ENCODE assay signal across 30 mouse cellular contexts in the genomic region with DNA sequence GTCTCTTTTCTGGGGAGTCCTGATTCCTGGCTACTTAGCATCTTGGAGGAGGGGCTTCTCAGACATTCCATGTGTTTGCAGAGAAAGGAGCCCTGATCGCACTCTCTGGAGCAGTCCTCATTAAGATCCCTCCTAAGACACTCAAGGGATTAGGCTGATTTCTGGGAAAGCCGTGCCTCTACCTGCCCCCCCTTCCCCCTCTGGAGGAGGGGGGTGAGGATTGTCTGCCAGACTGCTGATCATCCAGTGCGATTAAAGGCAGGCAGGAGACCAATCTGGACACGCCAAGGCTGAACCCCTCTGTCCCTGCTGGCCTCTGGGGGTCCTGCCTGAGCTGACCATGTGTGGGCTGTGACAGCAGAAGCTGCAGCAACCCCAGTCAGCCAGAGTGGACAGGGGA.
DNase-seq lines count a peak whose midpoint lies in the region; ATAC-seq and TF ChIP-seq lines count a peak whose summit lies in the region.
"Had no signal": no experiment of that assay in that cellular context is flagged by ENCODE, and none has a peak within 500 bp of the region (broad histone marks: within the 10 kb centered on the region; RNA-seq: fewer than 3 reads in every experiment).

No protein-coding gene starts in this region.

- WGBS in forebrain, embryonic 10.5 days: 23% methylated on average over 4 of the region's 4 CpGs
- 12% methylated on average over 4 of the region's 4 CpGs for WGBS in forebrain, postnatal 0 days
- WGBS in embryonic facial prominence, embryonic 11.5 days: 23% methylated on average over 4 of the region's 4 CpGs
- WGBS in midbrain, embryonic 13.5 days: 6% methylated on average over 4 of the region's 4 CpGs

- H3K4me1 ChIP-seq in forebrain, embryonic 10.5 days: peaks cover 46% of the 10 kb centered on the region
- no peaks in the 10 kb centered on the region for H3K4me1 ChIP-seq in forebrain, postnatal 0 days (ENCODE audit: insufficient read depth)
- no peaks in the 10 kb centered on the region; the same call in 1 of the 2 replicates for H3K4me1 ChIP-seq in embryonic facial prominence, embryonic 11.5 days (ENCODE audit: control insufficient read depth, insufficient read depth, low read length)
- peaks cover 10% of the 10 kb centered on the region for H3K4me1 ChIP-seq in midbrain, embryonic 13.5 days (replicated peaks)
- H3K4me1 ChIP-seq: heart, embryonic 12.5 days; hindbrain, embryonic 15.5 days had no signal

- peak overlapping the region; percentile 66 for H3K27ac ChIP-seq in forebrain, embryonic 10.5 days
- no peak overlapping the region for H3K27ac ChIP-seq in forebrain, postnatal 0 days (ENCODE audit: low read depth, low read length)
- H3K27ac ChIP-seq in embryonic facial prominence, embryonic 11.5 days (replicated peaks; ENCODE audit: low read depth, low read length): no peak overlapping the region
- no peak overlapping the region for H3K27ac ChIP-seq in midbrain, embryonic 13.5 days
- H3K27ac ChIP-seq: hindbrain, embryonic 15.5 days; limb, embryonic 13.5 days; lung, embryonic 15.5 days; midbrain, embryonic 12.5 days; neural tube, embryonic 12.5 days; stomach, embryonic 15.5 days had no signal

- no peak for TF ChIP-seq CTCF in forebrain, postnatal 0 days (IDR thresholded peaks at IDR 0.05; ENCODE audit: low read depth)

- H3K9ac ChIP-seq in forebrain, postnatal 0 days: no peak overlapping the region
- H3K9ac ChIP-seq in embryonic facial prominence, embryonic 11.5 days (replicated peaks; ENCODE audit: low read length): no peak overlapping the region
- H3K9ac ChIP-seq in midbrain, embryonic 13.5 days (replicated peaks): no peak overlapping the region
- H3K9ac ChIP-seq: heart, embryonic 12.5 days; hindbrain, embryonic 15.5 days; limb, embryonic 13.5 days; lung, embryonic 15.5 days; midbrain, embryonic 12.5 days; neural tube, embryonic 12.5 days; stomach, embryonic 15.5 days had no signal

- ATAC-seq in forebrain, postnatal 0 days: no peak
- no peak for ATAC-seq in embryonic facial prominence, embryonic 11.5 days (replicated peaks; ENCODE audit: insufficient number of reproducible peaks, low FRiP score, low TSS enrichment, low read depth)
- ATAC-seq in midbrain, embryonic 13.5 days: 0 out of 2 replicates have a peak, but pooled peaks have one; percentile 17
- no peak for ATAC-seq in granulocyte monocyte progenitor cell, adult 5-6 weeks (replicated peaks; ENCODE audit: poor library complexity, severe bottlenecking)
- ATAC-seq: inflammation-experienced regulatory T-cells, adult 6 months had no signal

- H3K9me3 ChIP-seq in forebrain, embryonic 10.5 days: no peaks in the 10 kb centered on the region
- H3K9me3 ChIP-seq in forebrain, postnatal 0 days (ENCODE audit: low read length): no peaks in the 10 kb centered on the region
- H3K9me3 ChIP-seq in embryonic facial prominence, embryonic 11.5 days (replicated peaks; ENCODE audit: control insufficient read depth, low read length): no peaks in the 10 kb centered on the region
- no peaks in the 10 kb centered on the region for H3K9me3 ChIP-seq in midbrain, embryonic 13.5 days
- H3K9me3 ChIP-seq: heart, embryonic 12.5 days; hindbrain, embryonic 15.5 days; limb, embryonic 13.5 days; lung, embryonic 15.5 days; midbrain, embryonic 12.5 days; neural tube, embryonic 12.5 days; stomach, embryonic 15.5 days had no signal

- H3K4me2 ChIP-seq in forebrain, postnatal 0 days (ENCODE audit: low read depth): no peak overlapping the region
- H3K4me2 ChIP-seq in embryonic facial prominence, embryonic 11.5 days (ENCODE audit: low read depth, low read length): no peak overlapping the region
- no peak overlapping the region for H3K4me2 ChIP-seq in midbrain, embryonic 13.5 days (replicated peaks)
- H3K4me2 ChIP-seq: heart, embryonic 12.5 days; hindbrain, embryonic 15.5 days; limb, embryonic 13.5 days; liver, embryonic 11.5 days; lung, embryonic 15.5 days; midbrain, embryonic 12.5 days; neural tube, embryonic 12.5 days; stomach, embryonic 15.5 days had no signal

- DNase-seq in forebrain, embryonic 10.5 days (ENCODE audit: extremely low spot score, low spot score): no peak
- no peak for DNase-seq in forebrain, postnatal 0 days
- DNase-seq in embryonic facial prominence, embryonic 11.5 days (ENCODE audit: low spot score): peak; percentile 17
- peak; percentile 50 for DNase-seq in retina, embryonic 14.5 days (ENCODE audit: low spot score)
- no peak for DNase-seq in testis, postnatal 14 days (ENCODE audit: low spot score)
- no peak for DNase-seq in gastrocnemius, adult 8-10 months (ENCODE audit: low spot score in 2 of 2)
- DNase-seq: adrenal gland, adult 8-10 months; cerebellum, adult 11-12 months; cerebellum, postnatal 10 days; gastrocnemius, postnatal 14 days; heart, adult 18-20 months; heart, postnatal 4 days; kidney, adult 11 months; kidney, postnatal 14 days; layer of hippocampus, adult 9-11 months; right cerebral cortex, postnatal 25 days; thymus, adult 18-20 months; thymus, postnatal 36 days had no signal

- H3K36me3 ChIP-seq in forebrain, embryonic 10.5 days (replicated peaks): no peaks in the 10 kb centered on the region
- H3K36me3 ChIP-seq in forebrain, postnatal 0 days (ENCODE audit: insufficient read depth): no peaks in the 10 kb centered on the region
- H3K36me3 ChIP-seq in embryonic facial prominence, embryonic 11.5 days (replicated peaks; ENCODE audit: control insufficient read depth, insufficient read depth, low read depth, low read length): no peaks in the 10 kb centered on the region
- no peaks in the 10 kb centered on the region for H3K36me3 ChIP-seq in midbrain, embryonic 13.5 days
- H3K36me3 ChIP-seq: heart, embryonic 12.5 days; hindbrain, embryonic 15.5 days; limb, embryonic 13.5 days; lung, embryonic 15.5 days; midbrain, embryonic 12.5 days; neural tube, embryonic 12.5 days; stomach, embryonic 15.5 days had no signal

- no peak overlapping the region for H3K4me3 ChIP-seq in forebrain, embryonic 10.5 days
- H3K4me3 ChIP-seq in forebrain, postnatal 0 days (ENCODE audit: low read depth, low read length): no peak overlapping the region
- H3K4me3 ChIP-seq in embryonic facial prominence, embryonic 11.5 days (ENCODE audit: low read depth, low read length): no peak overlapping the region
- H3K4me3 ChIP-seq in midbrain, embryonic 13.5 days (replicated peaks): no peak overlapping the region
- H3K4me3 ChIP-seq: heart, embryonic 12.5 days; hindbrain, embryonic 15.5 days; limb, embryonic 13.5 days; lung, embryonic 15.5 days; midbrain, embryonic 12.5 days; myocyte; neural tube, embryonic 12.5 days; stomach, embryonic 15.5 days had no signal

- H3K27me3 ChIP-seq in forebrain, embryonic 10.5 days (ENCODE audit: poor library complexity, severe bottlenecking): no peaks in the 10 kb centered on the region
- no peaks in the 10 kb centered on the region for H3K27me3 ChIP-seq in forebrain, postnatal 0 days (ENCODE audit: insufficient read depth, low read length)
- H3K27me3 ChIP-seq in embryonic facial prominence, embryonic 11.5 days (ENCODE audit: control insufficient read depth, insufficient read depth, low read length): no peaks in the 10 kb centered on the region
- no peaks in the 10 kb centered on the region for H3K27me3 ChIP-seq in midbrain, embryonic 13.5 days
- H3K27me3 ChIP-seq: heart, embryonic 12.5 days; hindbrain, embryonic 15.5 days; limb, embryonic 13.5 days; lung, embryonic 15.5 days; midbrain, embryonic 12.5 days; neural tube, embryonic 12.5 days; stomach, embryonic 15.5 days had no signal

Comparison
In these comparisons a context has a peak if more than half of its experiments do, and no peak if none do; other contexts are left out.
1. DNase-seq: peak in embryonic facial prominence, embryonic 11.5 days (single experiment) and retina, embryonic 14.5 days (single experiment); none in forebrain, embryonic 10.5 days (single experiment), forebrain, postnatal 0 days (single experiment), testis, postnatal 14 days (single experiment) and gastrocnemius, adult 8-10 months (0 of 2).